Mouse (Mus musculus) liver, adult 2 months (tissue): ENCODE data around the gene Pnpla6. TPM values are rescaled to one million over a fixed set of nuclear protein-coding genes. Genes with fewer than 3 reads are reported as not detected.

Experiments used
- DNase-seq: peaks from one replicate; pipeline ENCODE4 v3.0.0-alpha.2; 2011; ENCODE audit warnings: low read depth, low spot score; ENCODE audit errors: extremely low read depth
- H3K27ac ChIP-seq: fragments of 200-500 bp; replicated peaks from 2 replicates; pipeline ENCODE4 v1.5.1; 2012; ENCODE audit warnings: low read depth, mild to moderate bottlenecking, control low read depth, inconsistent platforms, low read length; ENCODE audit not compliant: insufficient read depth
- H3K27me3 ChIP-seq: fragments of 200-500 bp; 2 replicates; pipeline ENCODE4 v1.6.1; 2012; ENCODE audit warnings: mild to moderate bottlenecking, moderate library complexity, low read length, inconsistent platforms; ENCODE audit not compliant: control insufficient read depth, insufficient read depth
- H3K36me3 ChIP-seq: fragments of 200-500 bp; 2 replicates; pipeline ENCODE4 v1.6.1; 2012; ENCODE audit warnings: low read length, inconsistent platforms; ENCODE audit not compliant: control insufficient read depth, insufficient read depth
- H3K4me1 ChIP-seq: fragments of 200-500 bp; 2 replicates; pipeline ENCODE4 v1.6.1; 2011; ENCODE audit warnings: low read length; ENCODE audit not compliant: control insufficient read depth, insufficient read depth
- H3K4me3 ChIP-seq: fragments of 200-500 bp; 2 replicates; pipeline ENCODE4 v1.5.1; 2011; ENCODE audit warnings: low read depth, mild to moderate bottlenecking, control low read depth, low read length, moderate library complexity; ENCODE audit not compliant: insufficient read depth
- H3K79me2 ChIP-seq: fragments of 200-500 bp; 2 replicates; pipeline ENCODE4 v1.6.1; 2012; ENCODE audit warnings: inconsistent platforms, mild to moderate bottlenecking, low read length, moderate library complexity; ENCODE audit not compliant: control insufficient read depth, insufficient read depth
- H3K9ac ChIP-seq: fragments of 200-500 bp; 2 replicates; pipeline ENCODE4 v1.6.1; 2012; ENCODE audit warnings: low read depth, mild to moderate bottlenecking, control low read depth, inconsistent platforms, low read length
- CTCF ChIP-seq: fragments of 200-500 bp; IDR thresholded peaks from 2 replicates; pipeline ENCODE4 v1.5.1; 2011; ENCODE audit warnings: low read depth, low read length, control low read depth
- POLR2A ChIP-seq: fragments of 200-500 bp; IDR thresholded peaks from 2 replicates; pipeline ENCODE4 v1.6.1; 2011; ENCODE audit warnings: low read length, control low read depth; ENCODE audit not compliant: insufficient read depth; ENCODE audit errors: extremely low read depth
- WGBS: fragments of 180-500 bp; shearing (Covaris S2); methylation state at CpG from one replicate; pipeline ENCODE4 v1.1.7; 2018; 5-methylcytosine and 5-hydroxymethylcytosine counted together
- polyA plus RNA-seq: library from polyadenylated mRNA; depleted of rRNA; stranded (reverse); fragments of >200 nt; gene quantifications from 2 replicates; pipeline ENCODE4 v1.2.3, GENCODE M21; 2012
- total RNA-seq: library from RNA; depleted of rRNA; stranded (reverse); fragments of >200 nt; gene quantifications from 2 replicates; pipeline ENCODE4 v1.2.3, GENCODE M21; 2014

Gene Pnpla6
- total and polyA plus RNA-seq, 2 experiments, result 15.9 to 36.5 TPM

- Histone ChIP-seq H3K4me1 (peaks cover 3% of the 10 kb centered on the region; the same call in 1 of the 2 replicates), H3K27ac (peak within 1 kb of the TSS; percentile 72), H3K4me3 (peak within 1 kb of the TSS; percentile 100), H3K36me3 (no peaks in the 10 kb centered on the region), H3K79me2 (peaks cover 10% of the 10 kb centered on the region; the same call in 1 of the 2 replicates), H3K9ac (peak within 1 kb of the TSS; percentile 100), H3K27me3 (no peaks in the 10 kb centered on the region)
- TF ChIP-seq CTCF (no peak), POLR2A (peak; percentile 37; the same call in 1 of the 2 replicates)
- no peak for DNase-seq
- 1% methylated on average over 57 of the region's 64 CpGs for WGBS
Measured at GRCm38 (mm10) chr8:3492901-3493844, 22.0 kb upstream of the Pnpla6 start, which contains the start of gene Zfp358. Gene Zfp358, plus strand, starts transcription at chr8:3493138.

DNA sequence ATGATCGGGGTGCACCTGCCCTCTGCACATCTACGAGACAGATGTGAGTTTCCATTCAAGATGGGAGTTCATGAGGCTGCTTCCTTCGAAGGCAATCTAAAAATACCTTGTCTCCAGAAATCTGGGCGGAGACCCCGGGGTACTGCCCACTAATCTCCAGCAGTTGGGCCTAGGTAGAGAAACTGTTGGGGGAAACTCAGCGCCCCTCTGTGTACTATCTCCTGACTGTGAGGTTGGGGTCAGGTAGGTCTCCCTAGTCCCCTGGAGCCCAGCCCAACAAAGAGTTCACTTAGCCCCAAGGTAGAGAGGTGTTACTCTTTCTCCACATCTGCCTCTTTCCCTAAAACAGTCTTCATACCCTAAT, 21.4 kb upstream of the Pnpla6 start:
- peak overlapping the region; percentile 100 for H3K4me3 ChIP-seq
- peak overlapping the region; percentile 100; the same call in 1 of the 2 replicates for H3K9ac ChIP-seq
- H3K79me2 ChIP-seq, result peaks cover 10% of the 10 kb centered on the region; the same call in 1 of the 2 replicates
- TF ChIP-seq CTCF (no peak), POLR2A (no peak)
- no peak overlapping the region for H3K27ac ChIP-seq
- H3K27me3 ChIP-seq, result no peaks in the 10 kb centered on the region
- DNase-seq, result no peak
- no peaks in the 10 kb centered on the region for H3K36me3 ChIP-seq
- H3K4me1 ChIP-seq, result peaks cover 3% of the 10 kb centered on the region; the same call in 1 of the 2 replicates
- 37% methylated on average over 6 of the region's 6 CpGs for WGBS

GRCm38 (mm10) chr8:3495578-3496427, 19.4 kb upstream of the Pnpla6 start:
- DNase-seq, result no peak
- TF ChIP-seq CTCF (no peak), POLR2A (no peak)
- WGBS, result 97% methylated on average over 44 of the region's 44 CpGs
- Histone ChIP-seq H3K4me1 (peaks cover 6% of the 10 kb centered on the region), H3K27me3 (no peaks in the 10 kb centered on the region), H3K79me2 (peaks cover 10% of the 10 kb centered on the region; the same call in 1 of the 2 replicates), H3K4me3 (no peak overlapping the region), H3K9ac (no peak overlapping the region), H3K27ac (no peak overlapping the region), H3K36me3 (no peaks in the 10 kb centered on the region)

GRCm38 (mm10) chr8:3496428-3496748, 18.8 kb upstream of the Pnpla6 start:
- Histone ChIP-seq H3K27me3 (no peaks in the 10 kb centered on the region), H3K79me2 (peaks cover 10% of the 10 kb centered on the region; the same call in 1 of the 2 replicates), H3K36me3 (no peaks in the 10 kb centered on the region), H3K4me3 (no peak overlapping the region), H3K27ac (no peak overlapping the region), H3K4me1 (peaks cover 10% of the 10 kb centered on the region), H3K9ac (no peak overlapping the region)
- no peak for DNase-seq
- TF ChIP-seq POLR2A (no peak), CTCF (no peak)
- 86% methylated on average over 15 of the region's 15 CpGs for WGBS

- no peak for DNase-seq
- WGBS, result 92% methylated on average over 3 of the region's 3 CpGs
- Histone ChIP-seq H3K4me1 (peaks cover 13% of the 10 kb centered on the region), H3K4me3 (no peak overlapping the region), H3K79me2 (peaks cover 5% of the 10 kb centered on the region; the same call in 1 of the 2 replicates), H3K9ac (no peak overlapping the region), H3K36me3 (no peaks in the 10 kb centered on the region), H3K27ac (no peak overlapping the region), H3K27me3 (no peaks in the 10 kb centered on the region)
- TF ChIP-seq CTCF, result no peak
- TF ChIP-seq POLR2A, result no peak
Measured at GRCm38 (mm10) chr8:3498583-3498982, 16.6 kb upstream of the Pnpla6 start.
